Mouse (Mus musculus): ENCODE results near the gene Hccs. TPM values are rescaled to one million over a fixed set of nuclear protein-coding genes. Genes with fewer than 3 reads are reported as not detected.

Gene Hccs
- polyA plus RNA-seq, 1 experiment from 2014 or later = 35.8 TPM

DNA sequence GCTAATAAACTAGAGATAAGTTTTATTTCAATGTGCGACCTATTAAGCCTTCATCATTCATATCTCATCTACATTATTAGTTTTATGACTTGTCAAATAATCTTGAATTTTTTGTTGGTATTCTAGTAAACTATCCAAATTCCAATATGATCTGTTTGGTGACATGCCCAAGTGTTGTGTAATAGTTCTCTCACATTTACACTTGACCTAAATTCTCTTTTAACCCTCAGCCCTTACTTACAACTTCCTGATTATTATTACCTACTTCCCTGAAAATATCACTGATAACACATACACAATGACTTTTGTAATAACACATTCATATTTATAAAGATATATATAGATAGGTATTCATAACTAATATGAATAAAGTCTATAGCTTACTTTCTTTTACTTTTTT, 64.3 kb downstream of the Hccs start:
- no peak for DNase-seq (ENCODE audit: low spot score)
- no peak overlapping the region for H3K27ac ChIP-seq (replicated peaks; ENCODE audit: low read depth, low read length)
- H3K9ac ChIP-seq (ENCODE audit: low read depth, low read length) = no peak overlapping the region
- H3K4me2 ChIP-seq (ENCODE audit: low read depth, low read length) = no peak overlapping the region
- H3K36me3 ChIP-seq (ENCODE audit: control insufficient read depth, insufficient read depth, low read length) = no peaks in the 10 kb centered on the region
- H3K9me3 ChIP-seq (ENCODE audit: control insufficient read depth, low read length) = no peaks in the 10 kb centered on the region
- 64% methylated on average over 1 of the region's 1 CpGs for WGBS
- peaks cover 14% of the 10 kb centered on the region; the same call in 1 of the 2 replicates for H3K27me3 ChIP-seq (replicated peaks; ENCODE audit: control insufficient read depth, insufficient read depth, low read length)
- H3K4me1 ChIP-seq (ENCODE audit: control insufficient read depth, insufficient read depth, low read length) = no peaks in the 10 kb centered on the region
- no peak for ATAC-seq (ENCODE audit: low read depth)
- no peak overlapping the region for H3K4me3 ChIP-seq (ENCODE audit: low read depth, low read length)

DNA sequence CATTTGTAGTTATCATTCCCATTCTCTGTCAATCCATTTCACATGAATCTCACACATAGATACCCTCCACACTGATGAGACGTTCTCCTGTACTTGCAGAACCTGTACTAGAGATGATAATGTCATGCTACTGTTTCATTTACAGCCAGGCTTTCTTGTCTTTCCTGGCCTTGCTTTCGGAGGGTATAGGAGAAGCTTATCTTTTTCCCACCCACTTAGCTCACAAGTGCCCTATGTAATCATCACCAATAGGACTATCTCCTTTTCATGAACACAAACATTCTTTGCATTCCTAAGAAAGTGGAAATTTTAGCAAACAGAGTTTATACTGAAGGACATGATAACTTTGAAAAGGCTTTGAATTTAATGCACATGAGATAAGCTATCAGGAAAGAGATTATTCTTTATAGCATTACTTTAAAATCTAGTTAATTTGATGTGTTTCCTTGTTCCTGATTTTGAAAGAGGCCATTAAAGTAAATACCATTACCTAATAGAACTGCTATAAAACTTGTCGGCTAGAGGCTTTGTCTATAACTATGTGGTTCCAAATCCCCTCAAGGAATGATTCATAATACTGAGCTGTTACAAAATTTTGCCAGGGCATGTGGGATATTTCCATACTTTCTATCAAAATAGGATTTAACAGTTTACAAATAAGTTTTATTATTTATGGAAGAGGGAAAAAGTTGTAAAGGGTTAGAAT, 97.7 kb downstream of the Hccs start:
- 78% methylated on average over 3 of the region's 3 CpGs for WGBS
- Histone ChIP-seq H3K27ac (replicated peaks; ENCODE audit: low read depth, low read length) (no peak overlapping the region), H3K27me3 (replicated peaks; ENCODE audit: control insufficient read depth, insufficient read depth, low read length) (no peaks in the 10 kb centered on the region; the same call in none of the 2 replicates), H3K4me1 (ENCODE audit: control insufficient read depth, insufficient read depth, low read length) (no peaks in the 10 kb centered on the region), H3K9me3 (ENCODE audit: control insufficient read depth, low read length) (no peaks in the 10 kb centered on the region), H3K4me3 (ENCODE audit: low read depth, low read length) (no peak overlapping the region), H3K9ac (ENCODE audit: low read depth, low read length) (no peak overlapping the region), H3K4me2 (ENCODE audit: low read depth, low read length) (no peak overlapping the region), H3K36me3 (ENCODE audit: control insufficient read depth, insufficient read depth, low read length) (no peaks in the 10 kb centered on the region)
- DNase-seq (ENCODE audit: low spot score) (no peak), ATAC-seq (ENCODE audit: low read depth) (no peak)

DNA sequence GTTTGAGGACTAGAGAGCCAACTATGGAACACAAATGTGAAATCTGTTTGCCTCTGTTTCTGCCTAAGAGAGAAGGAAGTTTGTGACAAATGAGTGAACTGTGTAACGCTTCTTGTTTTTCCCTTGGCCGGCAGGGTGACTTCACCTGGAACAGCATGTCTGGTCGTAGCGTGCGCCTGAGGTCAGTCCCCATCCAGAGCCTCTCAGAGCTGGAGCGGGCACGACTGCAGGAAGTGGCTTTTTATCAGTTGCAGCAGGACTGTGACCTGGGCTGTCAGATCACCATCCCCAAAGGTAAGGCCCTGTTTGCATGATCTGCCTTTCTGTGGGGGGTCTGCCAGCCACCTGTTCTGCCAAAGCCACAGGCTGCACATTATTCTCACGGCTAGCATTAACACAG, 100.1 kb downstream of the Hccs start:
- H3K9me3 ChIP-seq (ENCODE audit: control insufficient read depth, low read length) = no peaks in the 10 kb centered on the region
- no peaks in the 10 kb centered on the region; the same call in none of the 2 replicates for H3K27me3 ChIP-seq (replicated peaks; ENCODE audit: control insufficient read depth, insufficient read depth, low read length)
- ATAC-seq (ENCODE audit: low read depth) (no peak), DNase-seq (ENCODE audit: low spot score) (no peak)
- no peaks in the 10 kb centered on the region for H3K36me3 ChIP-seq (ENCODE audit: control insufficient read depth, insufficient read depth, low read length)
- H3K4me3 ChIP-seq (ENCODE audit: low read depth, low read length) = no peak overlapping the region
- WGBS = 47% methylated on average over 5 of the region's 8 CpGs
- no peaks in the 10 kb centered on the region for H3K4me1 ChIP-seq (ENCODE audit: control insufficient read depth, insufficient read depth, low read length)
- H3K27ac ChIP-seq (replicated peaks; ENCODE audit: low read depth, low read length) = no peak overlapping the region
- H3K4me2 ChIP-seq (ENCODE audit: low read depth, low read length) = no peak overlapping the region
- no peak overlapping the region for H3K9ac ChIP-seq (ENCODE audit: low read depth, low read length)

DNA sequence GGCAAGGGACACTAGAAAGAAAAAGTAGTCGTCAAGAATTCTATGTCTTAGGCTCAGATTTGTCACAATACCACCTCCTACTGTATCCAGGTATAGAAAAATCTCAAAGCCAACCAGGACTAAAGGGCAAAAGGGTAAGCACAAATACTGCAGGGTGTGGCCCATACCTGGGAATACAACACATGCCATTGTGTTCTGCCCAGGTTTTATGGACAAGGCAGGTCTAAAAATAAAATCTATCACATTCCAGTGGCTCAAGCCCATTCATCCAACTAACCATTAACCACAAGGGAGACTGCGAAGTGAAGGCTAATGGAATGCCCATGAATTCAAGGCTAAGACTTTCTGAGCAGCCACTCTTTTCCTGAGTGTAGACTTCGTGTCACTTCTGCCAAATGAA, 110.2 kb downstream of the Hccs start:
- no peak overlapping the region for H3K27ac ChIP-seq (replicated peaks; ENCODE audit: low read depth, low read length)
- DNase-seq (ENCODE audit: low spot score) = no peak
- H3K27me3 ChIP-seq (replicated peaks; ENCODE audit: control insufficient read depth, insufficient read depth, low read length) = peaks cover 9% of the 10 kb centered on the region; the same call in 1 of the 2 replicates
- no peak overlapping the region for H3K4me2 ChIP-seq (ENCODE audit: low read depth, low read length)
- H3K9ac ChIP-seq (ENCODE audit: low read depth, low read length) = no peak overlapping the region
- H3K4me3 ChIP-seq (ENCODE audit: low read depth, low read length) = no peak overlapping the region
- H3K36me3 ChIP-seq (ENCODE audit: control insufficient read depth, insufficient read depth, low read length) = no peaks in the 10 kb centered on the region
- H3K4me1 ChIP-seq (ENCODE audit: control insufficient read depth, insufficient read depth, low read length) = no peaks in the 10 kb centered on the region
- WGBS = 67% methylated on average over 3 of the region's 3 CpGs
- H3K9me3 ChIP-seq (ENCODE audit: control insufficient read depth, low read length) = no peaks in the 10 kb centered on the region
- no peak for ATAC-seq (ENCODE audit: low read depth)

Other genes with a start within 250 kb of the Hccs start
- not detected in 2 replicates for gene Amelx, start 133.2 kb downstream of the Hccs start, polyA plus RNA-seq (2014; fragmentation: Nextera tagmentation; extraction: Ambion mirVana)